Mouse (Mus musculus) bone marrow, adult 2 months (tissue): ENCODE measurements around the gene Actn3. TPM values are rescaled to one million over a fixed set of nuclear protein-coding genes. Genes with fewer than 3 reads are reported as not detected.

Source experiments
- H3K27ac ChIP-seq: fragments of 200-500 bp; 2 replicates; pipeline ENCODE4 v1.5.1; 2012; ENCODE audit warnings: low read depth, mild to moderate bottlenecking, control low read depth, inconsistent platforms, low read length; ENCODE audit not compliant: control insufficient read depth, poor library complexity, insufficient read depth
- H3K4me1 ChIP-seq: fragments of 200-500 bp; 2 replicates; pipeline ENCODE4 v1.6.1; 2011; ENCODE audit warnings: low read length; ENCODE audit not compliant: control insufficient read depth, insufficient read depth
- H3K4me3 ChIP-seq: fragments of 200-500 bp; replicated peaks from 2 replicates; pipeline ENCODE3; 2011; ENCODE audit warnings: mild to moderate bottlenecking, low read depth, low read length, control low read depth; ENCODE audit not compliant: control insufficient read depth
- CTCF ChIP-seq: fragments of 200-500 bp; IDR thresholded peaks from 2 replicates; pipeline ENCODE4 v1.5.1; 2011; ENCODE audit warnings: low read length, control low read depth; ENCODE audit not compliant: control insufficient read depth, insufficient read depth
- POLR2A ChIP-seq: fragments of 200-500 bp; IDR thresholded peaks from 2 replicates; pipeline ENCODE4 v1.6.1; 2011; ENCODE audit warnings: low read depth, mild to moderate bottlenecking, control low read depth, low read length, borderline replicate concordance; ENCODE audit not compliant: control insufficient read depth
- WGBS: fragments of 180-500 bp; shearing (Covaris S2); methylation state at CpG from one replicate; pipeline ENCODE4 v1.1.7; 2018; 5-methylcytosine and 5-hydroxymethylcytosine counted together
- polyA plus RNA-seq: library from polyadenylated mRNA; stranded (reverse); fragments of >200 nt; gene quantifications from 2 replicates; pipeline ENCODE4 v1.2.4, GENCODE M21; 2011; ENCODE audit warnings: low replicate concordance; ENCODE audit not compliant: missing spikeins, insufficient read depth, insufficient read length

The Actn3 gene
- polyA plus RNA-seq, 1 experiment = 2.1 TPM

GRCm38 (mm10) chr19:4899888-4900287 lies 22.2 kb upstream of the Actn3 start:
- Histone ChIP-seq H3K4me3 (no peak overlapping the region), H3K4me1 (no peaks in the 10 kb centered on the region), H3K27ac (no peak overlapping the region)
- 54% methylated on average over 3 of the region's 3 CpGs for WGBS
- TF ChIP-seq CTCF (no peak), POLR2A (no peak)

GRCm38 (mm10) chr19:4898972-4899371 lies 21.3 kb upstream of the Actn3 start:
- WGBS = 78% methylated on average over 9 of the region's 9 CpGs
- TF ChIP-seq POLR2A (no peak), CTCF (no peak)
- no peak overlapping the region for H3K4me3 ChIP-seq

DNA sequence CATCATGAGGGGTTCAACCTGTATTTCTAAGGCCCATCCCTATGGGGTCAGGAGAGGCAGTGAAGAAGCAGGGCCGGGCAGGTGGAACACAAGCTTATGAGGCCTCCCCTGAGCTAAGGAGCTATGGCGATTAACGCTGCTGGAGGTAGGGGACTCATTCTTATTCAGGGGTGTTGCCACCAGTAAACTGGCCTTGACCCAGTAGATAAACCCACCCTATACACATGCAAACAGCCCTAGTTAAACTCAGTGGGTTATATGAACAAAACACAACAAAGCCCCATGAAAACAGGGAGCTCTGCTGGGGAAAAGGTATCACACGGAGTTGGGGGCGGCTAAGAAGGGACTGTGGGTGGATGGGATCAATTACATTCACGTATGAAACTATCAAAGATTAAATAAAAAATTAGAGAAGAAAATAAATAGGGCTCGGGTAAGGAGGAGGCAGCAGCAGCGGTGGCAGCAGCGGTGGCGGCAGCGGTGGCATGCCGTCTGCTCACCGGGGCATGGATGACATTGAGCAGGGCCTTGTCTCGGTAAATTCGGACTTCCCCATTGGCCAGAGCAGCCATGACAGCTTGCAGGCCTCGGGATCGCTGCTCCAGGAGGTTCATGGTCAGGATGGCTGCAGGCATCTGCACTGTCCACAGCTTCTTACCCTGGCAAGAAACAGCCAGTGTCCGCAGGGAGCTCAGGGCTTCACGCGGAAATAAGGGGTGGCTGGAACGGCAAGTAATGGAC lies 19.2 kb upstream of the Actn3 start:
- TF ChIP-seq POLR2A (no peak), CTCF (no peak)
- H3K4me3 ChIP-seq = no peak overlapping the region
- no peak overlapping the region for H3K27ac ChIP-seq
- 82% methylated on average over 21 of the region's 21 CpGs for WGBS
- no peaks in the 10 kb centered on the region for H3K4me1 ChIP-seq

More at GRCm38 (mm10) chr19:4898972-4899371, 21.3 kb upstream of the Actn3 start:
- Histone ChIP-seq H3K4me1 (no peaks in the 10 kb centered on the region), H3K27ac (no peak overlapping the region)

GRCm38 (mm10) chr19:4891798-4892197 lies 14.1 kb upstream of the Actn3 start:
- H3K4me1 ChIP-seq = no peaks in the 10 kb centered on the region
- no peak overlapping the region for H3K27ac ChIP-seq
- H3K4me3 ChIP-seq = no peak overlapping the region
- no peak for TF ChIP-seq POLR2A
- WGBS = 51% methylated on average over 3 of the region's 3 CpGs

DNA sequence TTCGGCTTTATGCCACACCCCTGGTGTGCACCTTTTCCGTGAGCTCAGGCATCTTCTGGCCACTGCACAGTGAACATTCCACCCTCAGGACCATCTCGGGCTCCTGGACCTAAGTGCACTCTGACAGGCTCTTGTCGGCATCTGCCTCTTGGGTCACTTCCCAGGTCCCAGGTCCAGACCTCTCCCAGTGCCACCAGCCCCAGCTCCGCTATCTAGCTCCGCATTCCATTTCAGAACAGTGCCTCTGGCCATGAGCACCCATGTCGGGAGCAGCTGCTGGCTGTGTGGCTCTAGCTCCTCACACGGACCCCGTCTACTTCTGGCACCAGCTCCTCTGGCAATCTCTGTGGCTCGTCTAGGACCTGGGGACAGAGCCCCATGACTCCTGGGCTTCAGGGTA lies 12.1 kb upstream of the Actn3 start:
- Histone ChIP-seq H3K27ac (no peak overlapping the region; the same call in 1 of the 2 replicates), H3K4me3 (no peak overlapping the region), H3K4me1 (no peaks in the 10 kb centered on the region)
- WGBS = 86% methylated on average over 10 of the region's 10 CpGs
- TF ChIP-seq POLR2A = no peak
- TF ChIP-seq CTCF = no peak

GRCm38 (mm10) chr19:4883961-4884360 lies 6.3 kb upstream of the Actn3 start:
- 78% methylated on average over 4 of the region's 4 CpGs for WGBS
- no peak for TF ChIP-seq POLR2A
- TF ChIP-seq CTCF = no peak
- Histone ChIP-seq H3K4me3 (no peak overlapping the region), H3K4me1 (peaks cover 1% of the 10 kb centered on the region; the same call in 1 of the 2 replicates), H3K27ac (no peak overlapping the region)

- Histone ChIP-seq H3K27ac (no peak overlapping the region), H3K4me1 (peaks cover 1% of the 10 kb centered on the region; the same call in 1 of the 2 replicates), H3K4me3 (peak overlapping the region; percentile 96)
- WGBS = 62% methylated on average over 10 of the region's 10 CpGs
- TF ChIP-seq POLR2A = no peak
- TF ChIP-seq CTCF = no peak
Observed at GRCm38 (mm10) chr19:4879324-4879703, 1.6 kb upstream of the Actn3 start.

DNA sequence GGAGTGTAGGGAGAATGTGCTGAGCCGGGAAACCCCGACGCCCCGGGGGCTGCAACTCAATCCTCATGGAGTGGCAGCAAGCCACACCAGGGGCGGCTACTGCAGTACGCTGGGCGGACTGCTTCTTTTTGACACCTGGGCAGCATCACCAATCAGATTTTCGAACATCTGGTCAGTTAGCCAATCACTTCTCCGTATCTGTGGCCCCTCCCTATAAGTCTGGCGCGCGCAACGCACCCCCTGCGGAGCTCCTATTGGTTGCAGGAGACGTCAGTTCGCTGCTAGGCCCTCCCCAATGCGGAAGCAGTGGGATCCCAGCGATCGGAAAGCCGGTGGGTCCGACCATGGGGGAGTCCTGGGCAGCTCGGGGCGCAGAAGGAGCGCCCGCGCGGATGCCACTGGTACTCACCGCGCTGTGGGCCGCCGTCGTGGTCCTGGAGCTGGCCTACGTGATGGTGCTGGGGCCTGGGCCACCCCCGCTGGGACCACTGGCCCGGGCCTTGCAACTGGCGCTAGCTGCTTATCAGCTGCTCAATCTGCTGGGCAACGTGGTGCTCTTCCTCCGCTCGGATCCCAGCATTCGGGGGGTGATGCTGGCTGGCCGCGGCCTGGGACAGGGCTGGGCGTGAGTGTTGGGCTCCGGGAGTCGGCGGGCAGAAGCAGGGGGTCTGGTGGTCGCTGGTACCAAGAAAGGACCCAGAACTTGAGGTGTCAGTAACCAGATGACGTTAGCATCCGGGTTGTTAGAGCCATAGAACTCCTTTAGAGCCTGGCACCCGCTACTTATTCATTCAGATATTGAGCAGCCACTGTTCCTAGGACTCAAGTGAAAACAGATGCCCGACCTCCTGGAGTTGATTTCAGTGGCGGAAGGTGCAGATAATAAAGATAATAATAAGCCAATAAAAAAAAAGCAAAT lies 955 bp upstream of the Actn3 start, which contains the start of gene Zdhhc24:
Gene Zdhhc24, plus strand, starts transcription at position 264 of the 919 bp plus-strand sequence.
- peak within 1 kb of the TSS; percentile 96 for H3K4me3 ChIP-seq
- WGBS = under 1% methylated on average over 52 of the region's 52 CpGs
- peak; percentile 78; the same call in 1 of the 2 replicates for TF ChIP-seq POLR2A
- TF ChIP-seq CTCF = no peak
- H3K4me1 ChIP-seq = peaks cover 1% of the 10 kb centered on the region; the same call in 1 of the 2 replicates
- peak within 1 kb of the TSS; percentile 62 for H3K27ac ChIP-seq
